Mouse (Mus musculus) liver, embryonic 14.5 days (tissue): Measurements from ENCODE around the gene Fam187a. TPM values are rescaled to one million over a fixed set of nuclear protein-coding genes. Genes with fewer than 3 reads are reported as not detected.
A peak's percentile ranks its signal among the peaks of the same experiment; 100 is the strongest.

ENCODE experiments used
- ATAC-seq: fragments of 200-750 bp; cut with Nextera tagmentation; 2 replicates; pipeline ENCODE4 v1.8.0; 2017; ENCODE audit warnings: moderate number of reproducible peaks, mild to moderate bottlenecking, moderate library complexity; ENCODE audit not compliant: insufficient read depth
- DNase-seq, 3 experiments: peaks; one replicate each; pipeline ENCODE4 v3.0.0-alpha.2; 2012 to 2013; ENCODE audit warnings: low read depth in 3 of 3, low spot score in 3 of 3
- H3K27ac ChIP-seq: fragments of 300-500 bp; sonication (generic); 2 replicates; pipeline ENCODE4 v1.5.1; 2014; ENCODE audit warnings: moderate library complexity, mild to moderate bottlenecking, control low read depth, inconsistent platforms
- H3K27me3 ChIP-seq: fragments of 300-500 bp; sonication (generic); 2 replicates; pipeline ENCODE4 v1.6.1; 2014; ENCODE audit warnings: mild to moderate bottlenecking, low read length, moderate library complexity; ENCODE audit not compliant: control insufficient read depth, insufficient read depth
- H3K36me3 ChIP-seq: fragments of 300-500 bp; sonication (generic); replicated peaks from 2 replicates; pipeline ENCODE4 v1.6.1; 2014; ENCODE audit warnings: low read depth; ENCODE audit not compliant: control insufficient read depth, insufficient read depth
- H3K4me1 ChIP-seq, 2 experiments: fragments of 200-500 bp in 1 of 2; fragments of 300-500 bp in 1 of 2; sonication (generic) in 1 of 2; replicated peaks; 2 replicates each; pipeline ENCODE4 v1.6.1; 2012 to 2014; ENCODE audit warnings: antibody characterized with exemption in 1 of 2, inconsistent platforms in 1 of 2, low read length in 1 of 2; ENCODE audit not compliant: control insufficient read depth in 2 of 2, insufficient read depth in 2 of 2
- H3K4me2 ChIP-seq: fragments of 300-500 bp; sonication (generic); 2 replicates; pipeline ENCODE4 v1.6.1; 2014; ENCODE audit warnings: low read depth, mild to moderate bottlenecking, control low read depth, moderate library complexity
- H3K4me3 ChIP-seq, 2 experiments: fragments of 200-500 bp in 1 of 2; fragments of 300-500 bp in 1 of 2; sonication (generic) in 1 of 2; 2 replicates each; pipeline ENCODE4 v1.5.1; 2012 to 2014; ENCODE audit warnings: low read depth in 2 of 2, low read length in 2 of 2, mild to moderate bottlenecking in 2 of 2, control low read depth in 1 of 2, inconsistent platforms in 1 of 2, moderate library complexity in 1 of 2; ENCODE audit not compliant: insufficient read depth in 1 of 2
- H3K9ac ChIP-seq: fragments of 300-500 bp; sonication (generic); replicated peaks from 2 replicates; pipeline ENCODE4 v1.6.1; 2014; ENCODE audit warnings: mild to moderate bottlenecking, control low read depth, moderate library complexity
- H3K9me3 ChIP-seq: fragments of 300-500 bp; sonication (generic); 2 replicates; pipeline ENCODE4 v1.6.1; 2016; ENCODE audit warnings: low read length, mixed read lengths; ENCODE audit not compliant: control insufficient read depth
- CTCF ChIP-seq: IDR thresholded peaks from 2 replicates; pipeline ENCODE4 v1.5.1; 2016; ENCODE audit warnings: antibody characterized with exemption, low read depth, control low read depth
- EP300 ChIP-seq: IDR thresholded peaks from 2 replicates; pipeline ENCODE4 v1.6.1; 2016; ENCODE audit warnings: antibody characterized with exemption, low read depth
- WGBS: fragments of 180-500 bp; shearing (Covaris S2); extraction: QIAGEN DNeasy Blood & Tissue Kit; methylation state at CpG from one replicate; pipeline ENCODE4 v1.1.7; 2014; ENCODE audit not compliant: insufficient replicate concordance; 5-methylcytosine and 5-hydroxymethylcytosine counted together
- polyA plus RNA-seq, 2 experiments: library from polyadenylated mRNA; depleted of rRNA in 1 of 2; stranded (reverse) in 1 of 2; unstranded in 1 of 2; fragments of >200 nt; fragmentation: Nextera tagmentation in 1 of 2; extraction: Ambion mirVana in 1 of 2; gene quantifications; 2 replicates each; pipeline versions ENCODE4 v1.2.1 to v1.2.3; 2012 to 2014

Gene Fam187a
- polyA plus RNA-seq, 2 experiments = 0.06 TPM; not detected in 1

- WGBS = under 1% methylated on average over 10 of the region's 10 CpGs
- TF ChIP-seq EP300 (no peak), CTCF (peak; percentile 49)
- Histone ChIP-seq H3K4me2 (peak overlapping the region; percentile 81), H3K9ac (peak overlapping the region; percentile 83), H3K4me3 (peak overlapping the region; percentile 83 to 94), H3K9me3 (no peaks in the 10 kb centered on the region), H3K36me3 (peaks cover 27% of the 10 kb centered on the region), H3K27ac (peak overlapping the region; percentile 92), H3K27me3 (no peaks in the 10 kb centered on the region), H3K4me1 (peaks cover 4 to 16% of the 10 kb centered on the region in 2 experiments)
- ATAC-seq = peak; percentile 47
- DNase-seq = peak; percentile 50 to 67 (median 51)
Measured at GRCm38 (mm10) chr11:102925351-102925717, 40.4 kb downstream of the Fam187a start.

DNA sequence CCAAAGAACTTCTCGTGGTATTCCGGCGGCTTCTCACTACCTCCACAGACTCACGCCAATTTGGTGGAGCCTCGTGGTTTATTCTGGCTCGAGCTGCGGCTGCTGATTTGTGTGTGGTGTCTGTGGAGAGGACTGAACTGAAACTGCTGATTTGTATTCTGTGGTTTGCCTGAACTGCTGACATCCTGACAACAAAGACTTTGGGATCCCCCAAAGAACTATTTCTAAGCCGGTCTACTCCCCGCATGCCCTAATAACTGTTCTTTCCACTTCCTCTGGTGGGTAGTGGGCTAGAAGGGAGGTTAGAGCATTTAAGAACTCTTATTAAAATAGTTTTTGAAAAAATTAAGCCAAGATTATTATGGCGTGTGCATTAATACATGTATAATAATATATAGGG, 45.7 kb downstream of the Fam187a start:
- WGBS = 58% methylated on average over 10 of the region's 10 CpGs
- DNase-seq = no peak
- no peaks in the 10 kb centered on the region for H3K36me3 ChIP-seq
- H3K9me3 ChIP-seq = no peaks in the 10 kb centered on the region
- no peak overlapping the region for H3K9ac ChIP-seq
- ATAC-seq = no peak
- H3K27ac ChIP-seq = no peak overlapping the region
- H3K27me3 ChIP-seq = no peaks in the 10 kb centered on the region; the same call in 1 of the 2 replicates
- peaks cover 0 to under 1% of the 10 kb centered on the region in 2 experiments for H3K4me1 ChIP-seq
- H3K4me3 ChIP-seq = no peak overlapping the region
- TF ChIP-seq EP300 = no peak
- no peak for TF ChIP-seq CTCF
- H3K4me2 ChIP-seq = no peak overlapping the region

GRCm38 (mm10) chr11:102936272-102936671, 51.3 kb downstream of the Fam187a start:
- H3K27me3 ChIP-seq = peaks cover 13% of the 10 kb centered on the region
- no peak for ATAC-seq
- no peaks in the 10 kb centered on the region for H3K36me3 ChIP-seq
- TF ChIP-seq EP300 (no peak), CTCF (no peak)
- no peaks in the 10 kb centered on the region for H3K9me3 ChIP-seq
- H3K9ac ChIP-seq = no peak overlapping the region
- DNase-seq = no peak
- H3K4me1 ChIP-seq = peaks cover 2 to 7% of the 10 kb centered on the region in 2 experiments; a peak in 3 of 4 replicates
- no peak overlapping the region for H3K4me3 ChIP-seq
- no peak overlapping the region for H3K4me2 ChIP-seq
- WGBS = 35% methylated on average over 4 of the region's 4 CpGs
- no peak overlapping the region for H3K27ac ChIP-seq

Other genes starting within 250 kb of the Fam187a start
- gene Meioc, start 221.5 kb upstream of the Fam187a start, polyA plus RNA-seq (2012; rRNA removed) = 0.01 and 0.02 TPM in 2 replicates
- 0.11 TPM in 1 of 2 replicates, not detected in the other for gene Meioc, start 221.5 kb upstream of the Fam187a start, polyA plus RNA-seq (2014; fragmentation: Nextera tagmentation; extraction: Ambion mirVana)
- 4.0 and 7.1 TPM in 2 replicates for gene Ccdc43, start 187.4 kb upstream of the Fam187a start, polyA plus RNA-seq (2012; rRNA removed)
- 14.1 and 14.7 TPM in 2 replicates for gene Ccdc43, start 187.4 kb upstream of the Fam187a start, polyA plus RNA-seq (2014; fragmentation: Nextera tagmentation; extraction: Ambion mirVana)
- 0.30 TPM in 2 replicates for gene Adam11, start 123.7 kb upstream of the Fam187a start, polyA plus RNA-seq (2012; rRNA removed)
- 0.04 and 0.06 TPM in 2 replicates for gene Adam11, start 123.7 kb upstream of the Fam187a start, polyA plus RNA-seq (2014; fragmentation: Nextera tagmentation; extraction: Ambion mirVana)
- 1.2 and 1.7 TPM in 2 replicates for gene Gjc1, start 65.5 kb upstream of the Fam187a start, polyA plus RNA-seq (2012; rRNA removed)
- gene Gjc1, start 65.5 kb upstream of the Fam187a start, polyA plus RNA-seq (2014; fragmentation: Nextera tagmentation; extraction: Ambion mirVana) = 1.1 and 1.5 TPM in 2 replicates
- not detected in 2 replicates for gene Higd1b, start 49.3 kb upstream of the Fam187a start, polyA plus RNA-seq (2012; rRNA removed)
- not detected in 2 replicates for gene Higd1b, start 49.3 kb upstream of the Fam187a start, polyA plus RNA-seq (2014; fragmentation: Nextera tagmentation; extraction: Ambion mirVana)
- gene Eftud2, start 4.2 kb upstream of the Fam187a start, polyA plus RNA-seq (2012; rRNA removed) = 51.1 and 51.8 TPM in 2 replicates
- gene Eftud2, start 4.2 kb upstream of the Fam187a start, polyA plus RNA-seq (2014; fragmentation: Nextera tagmentation; extraction: Ambion mirVana) = 88.8 and 116 TPM in 2 replicates
- 0.29 and 0.59 TPM in 2 replicates for gene Ccdc103, start 4.0 kb upstream of the Fam187a start, polyA plus RNA-seq (2012; rRNA removed)
- gene Ccdc103, start 4.0 kb upstream of the Fam187a start, polyA plus RNA-seq (2014; fragmentation: Nextera tagmentation; extraction: Ambion mirVana) = 0.75 and 1.1 TPM in 2 replicates
- gene Gfap, start 15.7 kb downstream of the Fam187a start, polyA plus RNA-seq (2012; rRNA removed) = 8.2 and 12.6 TPM in 2 replicates
- gene Gfap, start 15.7 kb downstream of the Fam187a start, polyA plus RNA-seq (2014; fragmentation: Nextera tagmentation; extraction: Ambion mirVana) = 9.3 and 10.2 TPM in 2 replicates
- 19.7 and 21.9 TPM in 2 replicates for gene Kif18b, start 40.0 kb downstream of the Fam187a start, polyA plus RNA-seq (2012; rRNA removed)
- 6.3 TPM in 2 replicates for gene Kif18b, start 40.0 kb downstream of the Fam187a start, polyA plus RNA-seq (2014; fragmentation: Nextera tagmentation; extraction: Ambion mirVana)
- gene C1ql1, start 61.5 kb downstream of the Fam187a start, polyA plus RNA-seq (2012; rRNA removed) = 0.17 and 0.21 TPM in 2 replicates
- gene C1ql1, start 61.5 kb downstream of the Fam187a start, polyA plus RNA-seq (2014; fragmentation: Nextera tagmentation; extraction: Ambion mirVana) = 0.15 TPM in 1 of 2 replicates, not detected in the other
- gene Nmt1, start 143.0 kb downstream of the Fam187a start, polyA plus RNA-seq (2012; rRNA removed) = 18.4 and 22.3 TPM in 2 replicates
- 44.3 and 51.2 TPM in 2 replicates for gene Nmt1, start 143.0 kb downstream of the Fam187a start, polyA plus RNA-seq (2014; fragmentation: Nextera tagmentation; extraction: Ambion mirVana)
- gene Dcakd, start 143.2 kb downstream of the Fam187a start, polyA plus RNA-seq (2012; rRNA removed) = 25.1 and 27.8 TPM in 2 replicates
- gene Dcakd, start 143.2 kb downstream of the Fam187a start, polyA plus RNA-seq (2014; fragmentation: Nextera tagmentation; extraction: Ambion mirVana) = 25.7 and 30.6 TPM in 2 replicates
- gene Plcd3, start 216.5 kb downstream of the Fam187a start, polyA plus RNA-seq (2012; rRNA removed) = 0.31 and 0.36 TPM in 2 replicates
- gene Plcd3, start 216.5 kb downstream of the Fam187a start, polyA plus RNA-seq (2014; fragmentation: Nextera tagmentation; extraction: Ambion mirVana) = 0.06 and 0.29 TPM in 2 replicates
- 22.2 and 27.3 TPM in 2 replicates for gene Acbd4, start 216.5 kb downstream of the Fam187a start, polyA plus RNA-seq (2012; rRNA removed)
- 49.7 and 63.2 TPM in 2 replicates for gene Acbd4, start 216.5 kb downstream of the Fam187a start, polyA plus RNA-seq (2014; fragmentation: Nextera tagmentation; extraction: Ambion mirVana)
- 8.4 and 11.4 TPM in 2 replicates for gene Hexim1, start 231.1 kb downstream of the Fam187a start, polyA plus RNA-seq (2012; rRNA removed)
- gene Hexim1, start 231.1 kb downstream of the Fam187a start, polyA plus RNA-seq (2014; fragmentation: Nextera tagmentation; extraction: Ambion mirVana) = 2.4 and 2.6 TPM in 2 replicates
- 2.2 and 3.5 TPM in 2 replicates for gene Hexim2, start 247.3 kb downstream of the Fam187a start, polyA plus RNA-seq (2012; rRNA removed)
- 3.4 and 4.4 TPM in 2 replicates for gene Hexim2, start 247.3 kb downstream of the Fam187a start, polyA plus RNA-seq (2014; fragmentation: Nextera tagmentation; extraction: Ambion mirVana)